Mouse (Mus musculus) hindbrain, postnatal 0 days (tissue): ENCODE results near the gene Fsd1l. TPM values are rescaled to one million over a fixed set of nuclear protein-coding genes. Genes with fewer than 3 reads are reported as not detected.

Experiments
- ATAC-seq: fragments of 200-750 bp; cut with Nextera tagmentation; 2 replicates; pipeline ENCODE4 v1.8.0; 2017; ENCODE audit warnings: mild to moderate bottlenecking, moderate TSS enrichment, moderate library complexity
- DNase-seq: peaks from one replicate; pipeline ENCODE4 v3.0.0-alpha.2; 2015; ENCODE audit warnings: low spot score
- H3K27ac ChIP-seq: fragments of 300-500 bp; sonication (generic); 2 replicates; pipeline ENCODE4 v1.5.1; 2014; ENCODE audit warnings: mild to moderate bottlenecking
- H3K27me3 ChIP-seq: fragments of 300-500 bp; sonication (generic); 2 replicates; pipeline ENCODE4 v1.6.1; 2014; ENCODE audit warnings: low read length, mixed read lengths; ENCODE audit not compliant: insufficient read depth
- H3K36me3 ChIP-seq: fragments of 300-500 bp; sonication (generic); 2 replicates; pipeline ENCODE4 v1.6.1; 2014; ENCODE audit warnings: low read length, mixed read lengths; ENCODE audit not compliant: insufficient read depth
- H3K4me1 ChIP-seq: fragments of 300-500 bp; sonication (generic); 2 replicates; pipeline ENCODE4 v1.6.1; 2014; ENCODE audit warnings: antibody characterized with exemption, low read length, mixed read lengths; ENCODE audit not compliant: insufficient read depth
- H3K4me2 ChIP-seq: fragments of 300-500 bp; sonication (generic); 2 replicates; pipeline ENCODE4 v1.6.1; 2014; ENCODE audit warnings: low read depth, mild to moderate bottlenecking, low read length, moderate library complexity, mixed read lengths
- H3K4me3 ChIP-seq: fragments of 300-500 bp; sonication (generic); 2 replicates; pipeline ENCODE4 v1.5.1; 2014; ENCODE audit warnings: low read length
- H3K9ac ChIP-seq: fragments of 300-500 bp; sonication (generic); replicated peaks from 2 replicates; pipeline ENCODE4 v1.6.1; 2014; ENCODE audit warnings: mild to moderate bottlenecking, low read length, moderate library complexity, mixed read lengths
- H3K9me3 ChIP-seq: fragments of 300-500 bp; sonication (generic); 2 replicates; pipeline ENCODE4 v1.6.1; 2016; ENCODE audit warnings: low read length, mixed read lengths
- CTCF ChIP-seq: IDR thresholded peaks from 2 replicates; pipeline ENCODE4 v1.5.1; 2016; ENCODE audit warnings: antibody characterized with exemption, control low read depth, low read depth
- WGBS: fragments of 180-500 bp; shearing (Covaris S2); extraction: QIAGEN DNeasy Blood & Tissue Kit; methylation state at CpG from one replicate; pipeline ENCODE4 v1.1.7; 2014; 5-methylcytosine and 5-hydroxymethylcytosine counted together
- polyA plus RNA-seq: library from polyadenylated mRNA; unstranded; fragments of >200 nt; fragmentation: Nextera tagmentation; extraction: Ambion mirVana; gene quantifications from 2 replicates; pipeline ENCODE4 v1.2.1, GENCODE M21; 2015
- total RNA-seq: library from RNA; depleted of rRNA; stranded (reverse); fragments of >200 nt; gene quantifications from 2 replicates; pipeline ENCODE4 v1.2.3, GENCODE M21; 2014

The Fsd1l gene
- total and polyA plus RNA-seq, 2 experiments from 2014 or later: 21.4 to 22.1 TPM

DNA sequence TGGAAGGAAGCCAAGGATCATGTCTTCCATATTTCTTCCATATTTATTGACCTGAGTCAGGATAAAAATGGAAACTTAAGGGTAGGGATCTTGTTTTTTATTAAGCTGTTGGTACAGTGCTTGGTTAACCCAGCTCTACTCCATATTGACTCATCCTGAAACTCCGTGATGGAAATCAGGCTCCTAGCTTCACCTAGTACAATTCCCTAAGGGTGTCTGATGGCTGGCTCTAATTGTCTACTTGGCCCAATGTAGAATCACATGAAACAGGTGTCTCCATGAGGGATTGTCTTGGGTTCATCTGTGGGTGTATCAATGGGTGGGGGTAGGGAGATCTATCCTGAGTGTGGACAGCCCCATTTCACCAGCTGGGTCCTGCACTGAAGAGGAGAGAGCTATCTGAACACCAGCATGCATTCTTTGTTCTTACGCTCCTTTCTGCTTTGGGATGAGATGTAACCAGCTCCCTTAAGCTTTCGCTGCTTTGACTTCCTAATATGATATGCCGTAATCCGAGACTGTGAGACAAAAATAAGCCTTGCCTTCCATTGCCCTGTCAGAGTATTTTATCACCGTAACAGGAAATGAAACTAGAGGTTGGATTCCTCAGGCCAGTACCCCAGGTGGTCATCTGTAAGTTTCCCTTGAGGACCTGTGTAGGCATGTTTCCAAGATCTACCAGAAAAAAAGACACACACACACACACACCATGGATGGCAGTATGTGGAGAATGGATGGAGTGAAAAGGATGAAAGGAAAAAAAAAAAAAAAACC lies 79.5 kb downstream of the Fsd1l start:
- H3K4me2 ChIP-seq: no peak overlapping the region
- no peak overlapping the region for H3K9ac ChIP-seq
- no peaks in the 10 kb centered on the region for H3K36me3 ChIP-seq
- TF ChIP-seq CTCF: no peak
- H3K4me3 ChIP-seq: no peak overlapping the region
- no peaks in the 10 kb centered on the region for H3K9me3 ChIP-seq
- DNase-seq (no peak), ATAC-seq (no peak)
- no peak overlapping the region for H3K27ac ChIP-seq
- H3K27me3 ChIP-seq: no peaks in the 10 kb centered on the region
- 87% methylated on average over 6 of the region's 6 CpGs for WGBS
- no peaks in the 10 kb centered on the region; the same call in 1 of the 2 replicates for H3K4me1 ChIP-seq

GRCm38 (mm10) chr4:53713704-53714050 lies 82.4 kb downstream of the Fsd1l start, which contains the start of gene Fktn:
Gene Fktn, plus strand, starts transcription at chr4:53713998.
- H3K27me3 ChIP-seq: no peaks in the 10 kb centered on the region
- DNase-seq (no peak), ATAC-seq (peak; percentile 85)
- peak within 1 kb of the TSS; percentile 87 for H3K27ac ChIP-seq
- H3K9ac ChIP-seq: peak within 1 kb of the TSS; percentile 80
- peak within 1 kb of the TSS; percentile 75 for H3K4me2 ChIP-seq
- TF ChIP-seq CTCF: no peak
- WGBS: 7% methylated on average over 7 of the region's 7 CpGs
- H3K36me3 ChIP-seq: no peaks in the 10 kb centered on the region
- H3K9me3 ChIP-seq: no peaks in the 10 kb centered on the region
- H3K4me3 ChIP-seq: peak within 1 kb of the TSS; percentile 77
- no peaks in the 10 kb centered on the region; the same call in 1 of the 2 replicates for H3K4me1 ChIP-seq

DNA sequence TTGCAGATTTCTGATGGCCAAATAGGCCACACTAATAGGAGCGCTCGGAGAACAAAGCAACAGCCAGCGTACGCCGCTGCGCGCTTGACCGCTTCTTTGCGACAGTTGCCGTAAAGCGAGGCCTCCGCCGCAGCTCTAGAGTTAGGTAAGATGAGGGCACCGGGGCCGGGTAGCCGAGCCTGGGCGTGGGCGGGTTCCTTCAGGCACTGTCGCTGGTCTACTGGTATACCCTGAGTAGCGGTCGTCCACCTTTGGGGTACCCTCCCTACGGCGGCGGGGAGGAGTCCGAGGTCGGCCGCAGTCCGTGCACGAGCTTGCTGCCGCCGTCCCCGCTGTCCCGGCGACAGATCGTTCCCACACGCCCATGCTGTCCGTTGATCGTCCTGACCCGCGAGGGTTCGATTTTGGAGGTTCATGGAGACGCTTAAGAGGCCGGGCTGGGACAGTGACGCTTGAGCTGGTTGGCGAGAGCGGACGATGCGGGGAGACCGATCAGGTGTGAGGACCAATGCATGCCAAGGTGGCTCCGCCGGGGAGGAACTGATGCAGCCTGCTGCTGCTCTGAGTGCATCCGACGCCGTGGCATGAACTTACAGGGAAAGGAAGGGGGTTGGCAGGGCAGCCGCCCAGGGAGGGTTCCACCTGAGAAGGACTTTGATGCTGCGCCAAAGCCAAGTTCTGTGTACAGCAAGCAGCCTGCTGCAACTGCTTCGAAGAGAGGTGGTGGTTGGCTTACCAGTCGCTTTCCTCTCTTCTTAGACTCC lies 83.0 kb downstream of the Fsd1l start:
- WGBS: 7% methylated on average over 58 of the region's 58 CpGs
- peak; percentile 97 for DNase-seq
- no peak for TF ChIP-seq CTCF

DNA sequence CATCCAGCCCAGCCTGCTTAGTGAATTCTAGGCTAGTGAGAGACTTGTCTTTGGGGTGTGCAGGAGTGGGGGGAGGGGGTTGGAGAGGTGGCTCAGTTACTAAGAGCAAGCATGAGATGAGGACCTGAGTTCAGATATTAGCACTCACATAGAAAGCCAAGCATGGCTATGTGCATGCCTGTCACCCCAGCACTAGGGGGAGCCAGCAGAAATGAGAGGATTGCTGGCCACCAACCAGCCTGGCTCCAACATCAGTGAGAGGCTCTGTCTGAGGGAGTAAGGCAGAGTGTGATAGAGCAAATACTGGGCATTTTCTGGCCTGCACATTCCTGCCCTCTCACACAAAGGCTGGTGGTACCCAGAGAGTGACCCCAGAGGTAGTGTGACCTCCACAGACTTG lies 84.7 kb downstream of the Fsd1l start:
- no peak overlapping the region for H3K4me3 ChIP-seq
- ATAC-seq (no peak), DNase-seq (no peak)
- peak; percentile 26; the same call in 1 of the 2 replicates for TF ChIP-seq CTCF
- H3K36me3 ChIP-seq: no peaks in the 10 kb centered on the region
- no peak overlapping the region for H3K4me2 ChIP-seq
- no peaks in the 10 kb centered on the region; the same call in 1 of the 2 replicates for H3K4me1 ChIP-seq
- no peaks in the 10 kb centered on the region for H3K9me3 ChIP-seq
- H3K27ac ChIP-seq: no peak overlapping the region
- no peaks in the 10 kb centered on the region for H3K27me3 ChIP-seq
- H3K9ac ChIP-seq: no peak overlapping the region

More for the DNA sequence above, 83.0 kb downstream of the Fsd1l start:
- H3K36me3 ChIP-seq: no peaks in the 10 kb centered on the region
- H3K27me3 ChIP-seq: no peaks in the 10 kb centered on the region
- no peaks in the 10 kb centered on the region; the same call in 1 of the 2 replicates for H3K4me1 ChIP-seq
- H3K9ac ChIP-seq: peak overlapping the region; percentile 80
- no peaks in the 10 kb centered on the region for H3K9me3 ChIP-seq
- H3K4me3 ChIP-seq: peak overlapping the region; percentile 77
- H3K4me2 ChIP-seq: peak overlapping the region; percentile 75
- peak overlapping the region; percentile 87 for H3K27ac ChIP-seq
- peak; percentile 96 for ATAC-seq

GRCm38 (mm10) chr4:53717546-53717945 lies 86.3 kb downstream of the Fsd1l start:
- DNase-seq: no peak
- Histone ChIP-seq H3K4me1 (no peaks in the 10 kb centered on the region; the same call in 1 of the 2 replicates), H3K9me3 (no peaks in the 10 kb centered on the region), H3K27ac (no peak overlapping the region), H3K4me2 (no peak overlapping the region), H3K4me3 (no peak overlapping the region), H3K36me3 (no peaks in the 10 kb centered on the region), H3K9ac (no peak overlapping the region), H3K27me3 (no peaks in the 10 kb centered on the region)
- no peak for TF ChIP-seq CTCF
- ATAC-seq: no peak
- WGBS: 86% methylated on average over 4 of the region's 4 CpGs

DNA sequence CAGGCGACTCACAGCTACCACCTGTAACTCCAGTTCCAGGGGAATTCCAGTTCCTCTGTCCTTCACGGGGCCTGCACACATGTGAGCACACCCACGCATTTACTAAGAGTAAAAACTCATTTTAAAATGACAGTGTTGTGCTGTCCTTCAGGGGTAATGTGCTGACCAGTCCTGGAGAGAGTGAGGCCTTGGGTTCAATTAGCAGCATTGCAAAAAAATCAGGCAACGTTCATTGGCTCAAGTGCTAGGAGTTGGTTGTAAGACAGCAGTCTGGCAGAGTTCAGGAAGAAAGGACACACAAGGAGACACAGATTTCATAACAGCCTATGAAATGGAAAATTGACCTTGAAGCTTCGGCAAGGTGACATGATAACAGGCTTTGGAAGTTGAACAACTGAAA lies 87.0 kb downstream of the Fsd1l start:
- H3K27ac ChIP-seq: no peak overlapping the region
- no peaks in the 10 kb centered on the region for H3K9me3 ChIP-seq
- no peak for DNase-seq
- H3K4me1 ChIP-seq: no peaks in the 10 kb centered on the region; the same call in 1 of the 2 replicates
- H3K9ac ChIP-seq: no peak overlapping the region
- no peak overlapping the region for H3K4me3 ChIP-seq
- no peak for TF ChIP-seq CTCF
- no peaks in the 10 kb centered on the region for H3K27me3 ChIP-seq
- ATAC-seq: no peak
- no peaks in the 10 kb centered on the region for H3K36me3 ChIP-seq
- WGBS: 86% methylated on average over 5 of the region's 5 CpGs
- H3K4me2 ChIP-seq: no peak overlapping the region
